Mouse (Mus musculus) heart, embryonic 14.5 days (tissue): ENCODE data around the gene Mien1. TPM values are rescaled to one million over a fixed set of nuclear protein-coding genes. Genes with fewer than 3 reads are reported as not detected.

Experiments
- ATAC-seq: fragments of 200-750 bp; cut with Nextera tagmentation; 2 replicates; pipeline ENCODE4 v1.8.0; 2017; ENCODE audit warnings: low read depth, moderate TSS enrichment; ENCODE audit not compliant: insufficient number of reproducible peaks, insufficient read depth, low FRiP score
- H3K27ac ChIP-seq, 2 experiments: fragments of 200-500 bp in 1 of 2; fragments of 300-500 bp in 1 of 2; sonication (generic) in 1 of 2; replicated peaks in 1 of 2; 2 replicates each; pipeline ENCODE4 v1.5.1; 2012 to 2014; ENCODE audit warnings: low read depth in 2 of 2, low read length in 2 of 2, control low read depth in 1 of 2, mild to moderate bottlenecking in 1 of 2, mixed read lengths in 1 of 2; ENCODE audit not compliant: control insufficient read depth in 1 of 2, insufficient read depth in 1 of 2
- H3K27me3 ChIP-seq: fragments of 300-500 bp; sonication (generic); 2 replicates; pipeline ENCODE4 v1.6.1; 2014; ENCODE audit warnings: mild to moderate bottlenecking, low read length, control low read depth; ENCODE audit not compliant: control insufficient read depth, insufficient read depth
- H3K36me3 ChIP-seq: fragments of 300-500 bp; sonication (generic); 2 replicates; pipeline ENCODE4 v1.6.1; 2014; ENCODE audit warnings: mild to moderate bottlenecking, control low read depth, low read length, mixed read lengths; ENCODE audit not compliant: control insufficient read depth, insufficient read depth
- H3K4me1 ChIP-seq, 2 experiments: fragments of 200-500 bp in 1 of 2; fragments of 300-500 bp in 1 of 2; sonication (generic) in 1 of 2; 2 replicates each; pipeline ENCODE4 v1.6.1; 2012 to 2014; ENCODE audit warnings: low read length in 2 of 2, control low read depth in 1 of 2, mixed read lengths in 1 of 2; ENCODE audit not compliant: control insufficient read depth in 2 of 2, insufficient read depth in 2 of 2
- H3K4me2 ChIP-seq: fragments of 300-500 bp; sonication (generic); 2 replicates; pipeline ENCODE4 v1.6.1; 2014; ENCODE audit warnings: mild to moderate bottlenecking, low read length
- H3K4me3 ChIP-seq, 2 experiments: fragments of 200-500 bp in 1 of 2; fragments of 300-500 bp in 1 of 2; sonication (generic) in 1 of 2; 2 replicates each; pipeline ENCODE4 v1.5.1; 2012 to 2014; ENCODE audit warnings: low read length in 2 of 2, mild to moderate bottlenecking in 2 of 2, control low read depth in 1 of 2, low read depth in 1 of 2, moderate library complexity in 1 of 2; ENCODE audit not compliant: control insufficient read depth in 1 of 2, insufficient read depth in 1 of 2
- H3K9ac ChIP-seq: fragments of 300-500 bp; sonication (generic); 2 replicates; pipeline ENCODE4 v1.6.1; 2014; ENCODE audit warnings: mild to moderate bottlenecking, low read length
- H3K9me3 ChIP-seq: fragments of 300-500 bp; sonication (generic); 2 replicates; pipeline ENCODE4 v1.6.1; 2016; ENCODE audit warnings: low read length, control low read depth; ENCODE audit not compliant: control insufficient read depth
- WGBS: fragments of 180-500 bp; shearing (Covaris S2); extraction: QIAGEN DNeasy Blood & Tissue Kit; methylation state at CpG from one replicate; pipeline ENCODE4 v1.1.7; 2014; 5-methylcytosine and 5-hydroxymethylcytosine counted together
- polyA plus RNA-seq: library from polyadenylated mRNA; unstranded; fragments of >200 nt; fragmentation: Nextera tagmentation; extraction: Ambion mirVana; gene quantifications from 2 replicates; pipeline ENCODE4 v1.2.1, GENCODE M21; 2014

Gene Mien1
- polyA plus RNA-seq, 1 experiment from 2014 or later = 138 TPM

GRCm38 (mm10) chr11:98477011-98477701, 38.4 kb upstream of the Mien1 start:
- H3K4me3 ChIP-seq = no peak overlapping the region
- no peaks in the 10 kb centered on the region for H3K36me3 ChIP-seq
- no peaks in the 10 kb centered on the region for H3K27me3 ChIP-seq
- no peak overlapping the region for H3K9ac ChIP-seq
- no peaks in the 10 kb centered on the region for H3K9me3 ChIP-seq
- 59% methylated on average over 14 of the region's 14 CpGs for WGBS
- no peak overlapping the region for H3K27ac ChIP-seq
- H3K4me2 ChIP-seq = no peak overlapping the region
- ATAC-seq = no peak
- peaks cover 0 to 7% of the 10 kb centered on the region in 2 experiments; a peak in 2 of 4 replicates for H3K4me1 ChIP-seq

- 53% methylated on average over 4 of the region's 4 CpGs for WGBS
- peaks cover 0 to 7% of the 10 kb centered on the region in 2 experiments; a peak in 2 of 4 replicates for H3K4me1 ChIP-seq
- H3K4me2 ChIP-seq = no peak overlapping the region
- no peak overlapping the region for H3K27ac ChIP-seq
- ATAC-seq = no peak
- no peaks in the 10 kb centered on the region for H3K36me3 ChIP-seq
- no peaks in the 10 kb centered on the region for H3K27me3 ChIP-seq
- H3K4me3 ChIP-seq = no peak overlapping the region
- H3K9ac ChIP-seq = no peak overlapping the region
- H3K9me3 ChIP-seq = no peaks in the 10 kb centered on the region
Observed at GRCm38 (mm10) chr11:98476434-98476807, 37.6 kb upstream of the Mien1 start.

- 0 out of 2 replicates have a peak, but pooled peaks cover 2% of the 10 kb centered on the region for H3K27me3 ChIP-seq
- no peak overlapping the region for H3K27ac ChIP-seq
- peaks cover 0 to 7% of the 10 kb centered on the region in 2 experiments; a peak in 2 of 4 replicates for H3K4me1 ChIP-seq
- no peak for ATAC-seq
- no peaks in the 10 kb centered on the region for H3K9me3 ChIP-seq
- H3K4me2 ChIP-seq = no peak overlapping the region
- H3K4me3 ChIP-seq = no peak overlapping the region
- H3K9ac ChIP-seq = no peak overlapping the region
- 84% methylated on average over 9 of the region's 9 CpGs for WGBS
- no peaks in the 10 kb centered on the region for H3K36me3 ChIP-seq
Observed at GRCm38 (mm10) chr11:98475630-98476433, 37.0 kb upstream of the Mien1 start.

GRCm38 (mm10) chr11:98474967-98475366, 36.2 kb upstream of the Mien1 start:
- Histone ChIP-seq H3K4me3 (no peak overlapping the region), H3K27me3 (0 out of 2 replicates have a peak, but pooled peaks cover 3% of the 10 kb centered on the region), H3K4me1 (peaks cover 0 to 4% of the 10 kb centered on the region in 2 experiments; a peak in 2 of 4 replicates), H3K36me3 (no peaks in the 10 kb centered on the region), H3K9me3 (no peaks in the 10 kb centered on the region), H3K4me2 (no peak overlapping the region), H3K27ac (no peak overlapping the region), H3K9ac (no peak overlapping the region)
- no peak for ATAC-seq
- 83% methylated on average over 11 of the region's 11 CpGs for WGBS

- Histone ChIP-seq H3K4me2 (no peak overlapping the region), H3K36me3 (no peaks in the 10 kb centered on the region), H3K9me3 (no peaks in the 10 kb centered on the region), H3K9ac (no peak overlapping the region), H3K4me3 (no peak overlapping the region), H3K4me1 (no peaks in the 10 kb centered on the region; a peak in 1 of 4 replicates), H3K27ac (no peak overlapping the region), H3K27me3 (0 out of 2 replicates have a peak, but pooled peaks cover 3% of the 10 kb centered on the region)
- no peak for ATAC-seq
- WGBS = 58% methylated on average over 8 of the region's 8 CpGs
Observed at GRCm38 (mm10) chr11:98473916-98474479, 35.2 kb upstream of the Mien1 start.

GRCm38 (mm10) chr11:98472696-98473095, 33.9 kb upstream of the Mien1 start:
- H3K4me1 ChIP-seq = no peaks in the 10 kb centered on the region; a peak in 1 of 4 replicates
- H3K27me3 ChIP-seq = 0 out of 2 replicates have a peak, but pooled peaks cover 3% of the 10 kb centered on the region
- H3K4me2 ChIP-seq = no peak overlapping the region
- H3K27ac ChIP-seq = no peak overlapping the region
- no peak overlapping the region for H3K4me3 ChIP-seq
- no peak for ATAC-seq
- no peaks in the 10 kb centered on the region for H3K9me3 ChIP-seq
- no peak overlapping the region for H3K9ac ChIP-seq
- WGBS = 72% methylated on average over 4 of the region's 4 CpGs
- H3K36me3 ChIP-seq = no peaks in the 10 kb centered on the region

- no peak overlapping the region for H3K9ac ChIP-seq
- no peak overlapping the region for H3K27ac ChIP-seq
- no peaks in the 10 kb centered on the region for H3K36me3 ChIP-seq
- no peak for ATAC-seq
- H3K4me3 ChIP-seq = no peak overlapping the region
- H3K9me3 ChIP-seq = no peaks in the 10 kb centered on the region
- 0 out of 2 replicates have a peak, but pooled peaks cover 3% of the 10 kb centered on the region for H3K27me3 ChIP-seq
- H3K4me1 ChIP-seq = no peaks in the 10 kb centered on the region
- H3K4me2 ChIP-seq = no peak overlapping the region
- WGBS = 72% methylated on average over 6 of the region's 6 CpGs
Observed at GRCm38 (mm10) chr11:98470795-98471194, 32.0 kb upstream of the Mien1 start.
